Mouse (Mus musculus): Measurements from ENCODE around the gene Tmem30a. TPM values are rescaled to one million over a fixed set of nuclear protein-coding genes. Genes with fewer than 3 reads are reported as not detected.

Tmem30a gene
- polyA plus RNA-seq, 1 experiment from 2014 or later: 87.6 TPM

GRCm38 (mm10) chr9:79784934-79785793 is 8.1 kb downstream of the Tmem30a start:
- Histone ChIP-seq H3K4me2 (no peak overlapping the region), H3K36me3 (ENCODE audit: poor library complexity, severe bottlenecking) (no peaks in the 10 kb centered on the region), H3K4me1 (peaks cover 27% of the 10 kb centered on the region), H3K9me3 (replicated peaks) (no peaks in the 10 kb centered on the region), H3K27me3 (no peaks in the 10 kb centered on the region), H3K9ac (no peak overlapping the region), H3K27ac (no peak overlapping the region), H3K4me3 (no peak overlapping the region)
- ATAC-seq: no peak
- WGBS: 81% methylated on average over 2 of the region's 2 CpGs

DNA sequence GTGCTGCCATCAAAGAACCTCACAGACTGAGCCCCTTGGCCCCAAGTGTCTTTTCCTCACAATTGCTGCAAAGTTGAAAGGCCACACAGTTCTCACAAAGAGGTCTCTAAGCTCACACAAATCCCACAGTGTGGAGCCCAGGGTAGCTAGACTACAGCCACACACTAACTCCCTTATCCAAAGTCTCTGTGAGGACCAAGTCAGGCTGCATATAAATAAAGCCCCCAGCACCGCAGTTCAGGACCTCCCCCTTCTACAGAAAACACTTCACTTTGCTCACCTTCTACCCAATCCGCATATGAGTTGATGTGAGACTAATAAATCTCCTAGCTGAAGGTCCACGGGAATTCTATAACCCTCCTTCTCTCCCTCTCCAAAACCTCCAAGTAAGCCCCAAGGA is 8.9 kb downstream of the Tmem30a start:
- no peaks in the 10 kb centered on the region for H3K9me3 ChIP-seq (replicated peaks)
- H3K27me3 ChIP-seq: no peaks in the 10 kb centered on the region
- H3K27ac ChIP-seq: no peak overlapping the region
- peaks cover 26% of the 10 kb centered on the region for H3K4me1 ChIP-seq
- no peak overlapping the region for H3K4me3 ChIP-seq
- no peaks in the 10 kb centered on the region for H3K36me3 ChIP-seq (ENCODE audit: poor library complexity, severe bottlenecking)
- H3K9ac ChIP-seq: no peak overlapping the region
- 50% methylated on average over 3 of the region's 3 CpGs for WGBS
- no peak for ATAC-seq
- H3K4me2 ChIP-seq: no peak overlapping the region

GRCm38 (mm10) chr9:79779354-79779753 is 14.0 kb downstream of the Tmem30a start:
- Histone ChIP-seq H3K9ac (no peak overlapping the region), H3K27me3 (no peaks in the 10 kb centered on the region), H3K4me2 (no peak overlapping the region), H3K4me1 (peaks cover 1% of the 10 kb centered on the region), H3K27ac (no peak overlapping the region), H3K9me3 (replicated peaks) (no peaks in the 10 kb centered on the region), H3K36me3 (ENCODE audit: poor library complexity, severe bottlenecking) (peaks cover 7% of the 10 kb centered on the region), H3K4me3 (no peak overlapping the region)
- ATAC-seq: no peak
- WGBS: 74% methylated on average over 2 of the region's 2 CpGs

DNA sequence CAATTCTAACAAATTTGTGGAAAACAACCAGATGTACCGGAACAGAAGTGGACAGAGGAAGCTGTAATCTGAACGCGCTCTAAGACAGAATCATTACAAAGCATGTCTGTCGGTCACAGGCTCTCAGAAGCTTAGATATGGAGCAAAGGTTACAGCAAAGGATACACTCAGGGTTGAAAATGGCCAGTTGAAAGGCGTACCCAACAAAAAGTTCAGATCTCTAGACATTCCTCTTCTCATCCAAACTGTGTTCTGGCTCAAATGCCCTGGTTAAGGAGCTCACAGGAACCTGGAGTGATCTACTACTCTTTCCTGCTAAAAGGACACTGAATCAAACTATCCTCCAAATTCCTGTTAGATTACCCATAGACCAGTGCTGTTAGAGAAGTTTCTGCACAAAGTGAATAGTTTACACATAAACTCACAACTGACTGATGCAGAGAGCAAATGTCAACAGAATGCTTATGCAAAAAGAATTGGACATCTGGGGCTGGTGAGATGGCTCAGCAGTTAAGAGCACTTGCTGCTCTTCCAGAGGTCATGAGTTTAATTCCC is 26.2 kb downstream of the Tmem30a start:
- H3K4me3 ChIP-seq: no peak overlapping the region
- H3K4me1 ChIP-seq: no peaks in the 10 kb centered on the region
- 92% methylated on average over 5 of the region's 5 CpGs for WGBS
- no peak overlapping the region for H3K4me2 ChIP-seq
- H3K9ac ChIP-seq: no peak overlapping the region
- no peaks in the 10 kb centered on the region for H3K27me3 ChIP-seq
- H3K36me3 ChIP-seq (ENCODE audit: poor library complexity, severe bottlenecking): 0 out of 2 replicates have a peak, but pooled peaks cover 9% of the 10 kb centered on the region
- no peak for ATAC-seq
- H3K9me3 ChIP-seq (replicated peaks): no peaks in the 10 kb centered on the region
- no peak overlapping the region for H3K27ac ChIP-seq

DNA sequence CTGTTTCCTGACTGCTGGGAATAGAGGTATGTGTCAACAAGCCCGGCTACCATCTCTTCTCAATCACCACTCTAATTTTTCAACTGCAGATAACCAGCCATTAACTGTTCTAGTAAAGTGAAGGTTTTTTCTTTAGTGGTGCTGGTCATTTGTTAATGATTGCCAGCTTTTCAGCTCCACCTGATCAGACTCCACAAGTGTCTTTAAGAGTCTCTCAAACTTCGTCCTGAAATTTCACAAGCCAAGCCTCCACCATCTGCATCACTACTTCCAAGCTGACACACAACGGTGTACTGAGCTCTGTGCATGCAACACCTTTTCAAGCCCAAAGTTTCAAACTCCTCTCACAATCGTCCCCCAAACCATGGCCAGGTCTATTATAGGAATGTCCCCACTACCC is 28.0 kb downstream of the Tmem30a start:
- no peaks in the 10 kb centered on the region for H3K27me3 ChIP-seq
- peaks cover 4% of the 10 kb centered on the region for H3K4me1 ChIP-seq
- H3K27ac ChIP-seq: no peak overlapping the region
- no peak for ATAC-seq
- no peak overlapping the region for H3K4me3 ChIP-seq
- WGBS: 86% methylated on average over 4 of the region's 4 CpGs
- H3K4me2 ChIP-seq: no peak overlapping the region
- no peaks in the 10 kb centered on the region for H3K9me3 ChIP-seq (replicated peaks)
- H3K36me3 ChIP-seq (ENCODE audit: poor library complexity, severe bottlenecking): 0 out of 2 replicates have a peak, but pooled peaks cover 1% of the 10 kb centered on the region
- H3K9ac ChIP-seq: no peak overlapping the region

- peaks cover 20% of the 10 kb centered on the region for H3K4me1 ChIP-seq
- no peaks in the 10 kb centered on the region for H3K27me3 ChIP-seq
- 84% methylated on average over 6 of the region's 6 CpGs for WGBS
- H3K4me2 ChIP-seq: no peak overlapping the region
- no peak overlapping the region for H3K4me3 ChIP-seq
- no peak overlapping the region for H3K27ac ChIP-seq
- no peak overlapping the region for H3K9ac ChIP-seq
- no peak for ATAC-seq
- no peaks in the 10 kb centered on the region for H3K9me3 ChIP-seq (replicated peaks)
- no peaks in the 10 kb centered on the region for H3K36me3 ChIP-seq (ENCODE audit: poor library complexity, severe bottlenecking)
These were observed 30.8 kb downstream of the Tmem30a start for GRCm38 (mm10) chr9:79762519-79762918.

DNA sequence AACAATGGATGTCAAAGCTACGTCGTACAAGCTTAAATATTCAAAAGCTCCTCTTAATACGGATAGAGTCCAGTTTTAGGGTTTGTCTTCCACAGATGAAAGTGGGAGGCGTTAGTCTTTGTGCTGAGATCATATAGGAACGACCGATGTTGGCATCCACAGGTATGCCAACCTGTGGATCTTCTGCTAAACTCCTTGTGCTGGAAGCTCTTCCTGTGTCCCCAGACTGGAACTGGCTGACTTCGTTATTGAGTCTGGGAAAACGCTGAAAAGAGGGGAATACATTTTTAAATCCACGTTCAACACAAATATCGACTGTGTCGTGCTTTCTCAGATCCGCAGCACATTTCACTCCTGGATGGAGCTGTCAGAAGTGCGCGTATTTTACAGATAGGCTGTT is 33.2 kb downstream of the Tmem30a start:
- ATAC-seq: no peak; the same call in 1 of the 2 replicates
- H3K4me2 ChIP-seq: peak overlapping the region; percentile 65
- H3K36me3 ChIP-seq (ENCODE audit: poor library complexity, severe bottlenecking): peaks cover 10% of the 10 kb centered on the region
- H3K27ac ChIP-seq: peak overlapping the region; percentile 83
- WGBS: 9% methylated on average over 14 of the region's 14 CpGs
- H3K4me1 ChIP-seq: peaks cover 20% of the 10 kb centered on the region
- no peaks in the 10 kb centered on the region for H3K27me3 ChIP-seq
- H3K4me3 ChIP-seq: peak overlapping the region; percentile 92
- peak overlapping the region; percentile 65 for H3K9ac ChIP-seq
- H3K9me3 ChIP-seq (replicated peaks): no peaks in the 10 kb centered on the region

GRCm38 (mm10) chr9:79759385-79760005 is 33.8 kb downstream of the Tmem30a start, which contains the start of gene Cox7a2:
Cox7a2 (minus strand) TSS chr9:79759878.
- ATAC-seq: peak; percentile 100
- peaks cover 20% of the 10 kb centered on the region for H3K4me1 ChIP-seq
- no peaks in the 10 kb centered on the region for H3K27me3 ChIP-seq
- H3K4me2 ChIP-seq: peak within 1 kb of the TSS; percentile 65
- peaks cover 13% of the 10 kb centered on the region for H3K36me3 ChIP-seq (ENCODE audit: poor library complexity, severe bottlenecking)
- WGBS: under 1% methylated on average over 49 of the region's 49 CpGs
- peak within 1 kb of the TSS; percentile 83 for H3K27ac ChIP-seq
- H3K4me3 ChIP-seq: peak within 1 kb of the TSS; percentile 92
- H3K9me3 ChIP-seq (replicated peaks): no peaks in the 10 kb centered on the region
- peak within 1 kb of the TSS; percentile 83 for H3K9ac ChIP-seq

DNA sequence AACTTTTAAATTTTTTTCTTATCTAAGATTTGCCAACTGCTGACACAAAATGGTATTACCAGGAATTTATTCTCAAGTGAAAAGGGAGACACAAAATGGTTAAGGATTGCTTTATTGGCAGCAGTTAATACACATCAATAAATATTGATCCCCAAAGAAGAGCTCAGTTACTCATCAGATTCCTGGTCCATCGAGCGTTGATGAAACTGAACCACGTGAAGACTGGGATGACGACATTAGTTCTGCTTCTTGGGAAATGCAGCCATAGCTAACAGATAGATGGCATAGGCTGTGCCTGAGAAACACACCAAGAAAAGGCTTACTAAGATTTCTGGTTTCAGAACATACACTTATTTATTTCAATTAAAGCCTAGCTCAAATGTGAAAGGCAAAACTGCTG is 38.0 kb downstream of the Tmem30a start:
- Histone ChIP-seq H3K9me3 (replicated peaks) (no peaks in the 10 kb centered on the region), H3K27ac (no peak overlapping the region), H3K4me1 (peaks cover 16% of the 10 kb centered on the region), H3K4me2 (no peak overlapping the region), H3K27me3 (no peaks in the 10 kb centered on the region), H3K9ac (no peak overlapping the region), H3K4me3 (no peak overlapping the region), H3K36me3 (ENCODE audit: poor library complexity, severe bottlenecking) (peaks cover 31% of the 10 kb centered on the region)
- ATAC-seq: no peak
- 94% methylated on average over 4 of the region's 4 CpGs for WGBS

DNA sequence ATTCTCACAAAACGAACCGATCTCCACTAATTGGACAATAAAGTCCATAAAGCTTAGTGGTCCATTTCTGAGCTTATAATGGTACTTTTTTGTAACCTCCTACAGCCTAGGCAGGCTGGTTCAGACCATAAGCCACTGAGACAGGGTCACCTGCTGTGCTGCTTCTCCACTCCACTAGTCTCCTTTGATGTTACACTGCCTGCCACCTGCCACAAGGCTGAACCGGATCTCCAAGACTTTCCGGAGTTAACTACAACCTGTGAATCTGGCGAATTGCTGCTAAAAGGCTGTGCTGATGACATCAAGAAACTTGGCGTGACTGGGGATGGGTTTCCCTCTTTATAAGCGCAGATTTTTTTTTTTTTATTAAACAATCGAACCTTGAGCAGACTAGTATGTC is 41.5 kb downstream of the Tmem30a start:
- no peak overlapping the region for H3K4me2 ChIP-seq
- H3K27ac ChIP-seq: no peak overlapping the region
- H3K27me3 ChIP-seq: no peaks in the 10 kb centered on the region
- 91% methylated on average over 8 of the region's 8 CpGs for WGBS
- no peak overlapping the region for H3K9ac ChIP-seq
- ATAC-seq: no peak
- H3K36me3 ChIP-seq (ENCODE audit: poor library complexity, severe bottlenecking): peaks cover 31% of the 10 kb centered on the region
- no peak overlapping the region for H3K4me3 ChIP-seq
- no peaks in the 10 kb centered on the region for H3K9me3 ChIP-seq (replicated peaks)
- no peaks in the 10 kb centered on the region for H3K4me1 ChIP-seq

DNA sequence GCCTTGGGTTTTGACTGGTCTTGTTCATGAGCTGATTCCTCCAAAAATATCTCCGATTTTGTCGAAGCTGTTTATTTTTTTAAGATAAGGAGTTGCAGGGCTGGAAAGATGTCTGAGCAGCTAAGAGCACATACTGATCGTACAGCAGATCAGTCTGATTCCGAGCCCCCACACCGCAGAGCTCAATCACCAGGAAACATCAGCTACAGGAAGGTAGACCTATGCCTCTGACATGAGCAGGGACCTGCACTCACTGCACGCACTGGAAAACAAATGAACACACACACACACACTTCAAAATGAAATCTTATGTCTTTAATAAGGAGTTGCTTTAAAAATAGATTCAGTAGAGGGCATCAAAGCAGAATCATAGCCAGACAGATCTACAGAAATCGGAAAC is 42.6 kb downstream of the Tmem30a start:
- no peaks in the 10 kb centered on the region for H3K9me3 ChIP-seq (replicated peaks)
- peaks cover 27% of the 10 kb centered on the region for H3K36me3 ChIP-seq (ENCODE audit: poor library complexity, severe bottlenecking)
- no peak for ATAC-seq
- 94% methylated on average over 7 of the region's 7 CpGs for WGBS
- no peak overlapping the region for H3K27ac ChIP-seq
- H3K9ac ChIP-seq: no peak overlapping the region
- no peak overlapping the region for H3K4me3 ChIP-seq
- no peak overlapping the region for H3K4me2 ChIP-seq
- H3K4me1 ChIP-seq: no peaks in the 10 kb centered on the region
- no peaks in the 10 kb centered on the region for H3K27me3 ChIP-seq

DNA sequence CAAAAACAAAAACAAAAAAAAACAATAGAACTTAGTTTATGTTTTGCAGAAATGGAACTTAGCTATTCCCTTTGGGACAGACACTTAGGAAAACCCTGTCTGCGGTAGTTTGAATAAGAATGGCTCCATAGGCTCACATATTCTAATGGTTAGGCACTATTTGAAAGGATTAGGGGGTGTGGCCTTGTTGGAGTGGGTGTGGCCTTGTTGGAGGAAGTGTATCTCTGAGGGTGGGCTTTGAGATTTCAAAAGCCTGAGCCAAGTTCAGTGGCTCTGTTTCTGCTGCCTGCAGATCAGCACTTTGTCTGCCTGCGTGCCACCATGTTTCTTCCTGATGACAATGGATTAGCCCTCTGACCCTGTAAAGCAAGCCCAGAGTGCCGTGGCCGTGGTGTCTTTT is 48.3 kb downstream of the Tmem30a start:
- no peaks in the 10 kb centered on the region for H3K36me3 ChIP-seq (ENCODE audit: poor library complexity, severe bottlenecking)
- no peak overlapping the region for H3K27ac ChIP-seq
- H3K4me3 ChIP-seq: no peak overlapping the region
- H3K4me2 ChIP-seq: no peak overlapping the region
- no peak overlapping the region for H3K9ac ChIP-seq
- no peaks in the 10 kb centered on the region for H3K4me1 ChIP-seq
- H3K9me3 ChIP-seq (replicated peaks): no peaks in the 10 kb centered on the region
- 40% methylated on average over 4 of the region's 4 CpGs for WGBS
- H3K27me3 ChIP-seq: no peaks in the 10 kb centered on the region
- ATAC-seq: no peak

All from forebrain, embryonic 13.5 days (tissue).